Mouse (Mus musculus): Measurements from ENCODE around the gene Acsl5. TPM values are rescaled to one million over a fixed set of nuclear protein-coding genes. Genes with fewer than 3 reads are reported as not detected.

Gene Acsl5
- total RNA-seq, 2 experiments from 2014 or later, result 38.9 to 40.2 TPM

GRCm38 (mm10) chr19:55232136-55232535 is 19.6 kb upstream of the Acsl5 start:
- no peak for DNase-seq (ENCODE audit: extremely low spot score in 1 of 2, low spot score in 2 of 2)
- intact Hi-C loops (cut with DNase I), result no loop called here

- intact Hi-C loops (cut with DNase I), result no loop called here
Observed at GRCm38 (mm10) chr19:55236026-55236425, 15.7 kb upstream of the Acsl5 start.

GRCm38 (mm10) chr19:55236564-55236963 is 15.2 kb upstream of the Acsl5 start:
- DNase-seq (ENCODE audit: extremely low spot score in 1 of 2, low spot score in 2 of 2), result no peak
- intact Hi-C loops (cut with DNase I), result no loop called here

More at GRCm38 (mm10) chr19:55236026-55236425, 15.7 kb upstream of the Acsl5 start:
- no peak for DNase-seq (ENCODE audit: extremely low spot score in 1 of 2, low spot score in 2 of 2)

GRCm38 (mm10) chr19:55239766-55240426 is 11.8 kb upstream of the Acsl5 start:
- intact Hi-C loops (cut with DNase I), result no loop called here
- no peak for DNase-seq (ENCODE audit: extremely low spot score in 1 of 2, low spot score in 2 of 2)

- intact Hi-C loops (cut with DNase I), result no loop called here
- no peak for DNase-seq (ENCODE audit: extremely low spot score in 1 of 2, low spot score in 2 of 2)
Observed at GRCm38 (mm10) chr19:55241186-55241645, 10.5 kb upstream of the Acsl5 start, which contains the start of gene Gucy2g. Gene Gucy2g (minus strand): TSS chr19:55241236.

- peak in 1 of 2 experiments; percentile 82 for DNase-seq (ENCODE audit: extremely low spot score in 1 of 2, low spot score in 2 of 2)
Observed at GRCm38 (mm10) chr19:55244791-55245231, 6.9 kb upstream of the Acsl5 start.

GRCm38 (mm10) chr19:55247563-55247962 is 4.2 kb upstream of the Acsl5 start:
- intact Hi-C loops (cut with DNase I), result no loop called here
- DNase-seq (ENCODE audit: extremely low spot score in 1 of 2, low spot score in 2 of 2), result no peak

More at GRCm38 (mm10) chr19:55244791-55245231, 6.9 kb upstream of the Acsl5 start:
- intact Hi-C loops (cut with DNase I), result no loop called here

GRCm38 (mm10) chr19:55247991-55248520 is 3.7 kb upstream of the Acsl5 start:
- DNase-seq (ENCODE audit: extremely low spot score in 1 of 2, low spot score in 2 of 2), result no peak
- intact Hi-C loops (cut with DNase I), result no loop called here

GRCm38 (mm10) chr19:55250451-55250850 is 1.3 kb upstream of the Acsl5 start:
- intact Hi-C loops (cut with DNase I), result no loop called here
- DNase-seq (ENCODE audit: extremely low spot score in 1 of 2, low spot score in 2 of 2), result no peak

- intact Hi-C loops (cut with DNase I), result no loop called here
- no peak for DNase-seq (ENCODE audit: extremely low spot score in 1 of 2, low spot score in 2 of 2)
Observed at GRCm38 (mm10) chr19:55253239-55253569, 1.5 kb downstream of the Acsl5 start.

- DNase-seq (ENCODE audit: extremely low spot score in 1 of 2, low spot score in 2 of 2), result peak; percentile 38 to 69
- intact Hi-C loops (cut with DNase I), result no loop called here
Observed at GRCm38 (mm10) chr19:55253570-55254441, 2.1 kb downstream of the Acsl5 start.

- intact Hi-C loops (cut with DNase I), result no loop called here
- peak; percentile 46 to 60 for DNase-seq (ENCODE audit: extremely low spot score in 1 of 2, low spot score in 2 of 2)
Observed at GRCm38 (mm10) chr19:55254513-55255016, 2.8 kb downstream of the Acsl5 start.

- peak in 1 of 2 experiments; percentile 20 for DNase-seq (ENCODE audit: extremely low spot score in 1 of 2, low spot score in 2 of 2)
- intact Hi-C loops (cut with DNase I), result no loop called here
Observed at GRCm38 (mm10) chr19:55256156-55256555, 4.4 kb downstream of the Acsl5 start.

GRCm38 (mm10) chr19:55257656-55258375 is 6.1 kb downstream of the Acsl5 start:
- intact Hi-C loops (cut with DNase I), result no loop called here
- DNase-seq (ENCODE audit: extremely low spot score in 1 of 2, low spot score in 2 of 2), result no peak

- intact Hi-C loops (cut with DNase I), result no loop called here
- no peak for DNase-seq (ENCODE audit: extremely low spot score in 1 of 2, low spot score in 2 of 2)
Observed at GRCm38 (mm10) chr19:55258514-55258913, 6.8 kb downstream of the Acsl5 start.

GRCm38 (mm10) chr19:55260389-55261184 is 8.8 kb downstream of the Acsl5 start:
- intact Hi-C loops (cut with DNase I), result no loop called here

GRCm38 (mm10) chr19:55265269-55265668 is 13.5 kb downstream of the Acsl5 start:
- no peak for DNase-seq (ENCODE audit: extremely low spot score in 1 of 2, low spot score in 2 of 2)

More at GRCm38 (mm10) chr19:55260389-55261184, 8.8 kb downstream of the Acsl5 start:
- no peak for DNase-seq (ENCODE audit: extremely low spot score in 1 of 2, low spot score in 2 of 2)

GRCm38 (mm10) chr19:55266786-55267185 is 15.0 kb downstream of the Acsl5 start:
- intact Hi-C loops (cut with DNase I), result no loop called here
- no peak for DNase-seq (ENCODE audit: extremely low spot score in 1 of 2, low spot score in 2 of 2)

More at GRCm38 (mm10) chr19:55265269-55265668, 13.5 kb downstream of the Acsl5 start:
- intact Hi-C loops (cut with DNase I), result no loop called here

Measured in left cerebral cortex, postnatal 10 days (tissue).